Mouse (Mus musculus) limb, embryonic 10.5 days (tissue): ENCODE data around the gene Klk1. TPM values are rescaled to one million over a fixed set of nuclear protein-coding genes. Genes with fewer than 3 reads are reported as not detected.
"Not testable (repeated sequence)": the region's sequence is repeated elsewhere in the genome, so short reads cannot be mapped to it uniquely, and the experiment has no call there.

Source experiments
- DNase-seq: peaks from one replicate; pipeline ENCODE4 v3.0.0-alpha.2; 2017; ENCODE audit warnings: low spot score
- H3K27ac ChIP-seq: fragments of 300-500 bp; sonication (generic); 2 replicates; pipeline ENCODE4 v1.5.1; 2016; ENCODE audit warnings: mild to moderate bottlenecking
- H3K27me3 ChIP-seq: fragments of 300-500 bp; sonication (generic); 2 replicates; pipeline ENCODE4 v1.6.1; 2016; ENCODE audit warnings: low read depth, mild to moderate bottlenecking; ENCODE audit not compliant: poor library complexity, severe bottlenecking
- H3K36me3 ChIP-seq: fragments of 300-500 bp; sonication (generic); 2 replicates; pipeline ENCODE4 v1.6.1; 2016; ENCODE audit warnings: mild to moderate bottlenecking, moderate library complexity
- H3K4me1 ChIP-seq: fragments of 300-500 bp; sonication (generic); 2 replicates; pipeline ENCODE4 v1.6.1; 2016
- H3K4me3 ChIP-seq: fragments of 300-500 bp; sonication (generic); 2 replicates; pipeline ENCODE4 v1.5.1; 2016; ENCODE audit warnings: mild to moderate bottlenecking, moderate library complexity
- H3K9me3 ChIP-seq: fragments of 300-500 bp; sonication (generic); replicated peaks from 2 replicates; pipeline ENCODE4 v1.6.1; 2016; ENCODE audit warnings: mild to moderate bottlenecking
- WGBS: fragments of 180-500 bp; shearing (Covaris S2); methylation state at CpG from one replicate; pipeline ENCODE4 v1.1.7; 2016; 5-methylcytosine and 5-hydroxymethylcytosine counted together
- polyA plus RNA-seq: library from polyadenylated mRNA; unstranded; fragments of >200 nt; fragmentation: Nextera tagmentation; extraction: Ambion mirVana; gene quantifications from 2 replicates; pipeline ENCODE4 v1.2.1, GENCODE M21; 2016

The Klk1 gene
- polyA plus RNA-seq, 1 experiment from 2014 or later = not detected

DNA sequence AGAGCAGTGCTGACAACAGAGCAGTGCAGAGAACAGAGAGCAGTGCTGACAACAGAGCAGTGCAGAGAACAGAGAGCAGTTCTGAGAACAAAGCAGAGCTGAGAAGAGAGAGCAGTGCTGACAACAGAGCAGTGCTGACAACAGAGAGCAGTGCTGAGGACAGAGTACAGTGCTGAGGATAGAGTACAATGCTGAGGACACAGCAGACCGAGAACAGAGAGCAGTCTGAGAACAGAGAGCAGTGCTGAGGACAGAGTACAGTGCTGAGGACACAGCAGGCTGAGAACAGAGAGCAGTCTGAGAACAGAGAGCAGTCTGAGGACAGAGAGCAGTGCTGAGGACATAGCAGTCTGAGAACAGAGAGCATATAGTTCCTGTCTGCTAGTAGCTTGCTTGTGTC lies 15.6 kb downstream of the Klk1 start:
- Histone ChIP-seq H3K27me3 (no peaks in the 10 kb centered on the region), H3K9me3 (no peaks in the 10 kb centered on the region), H3K36me3 (no peaks in the 10 kb centered on the region), H3K27ac (no peak overlapping the region), H3K4me1 (peaks cover 5% of the 10 kb centered on the region; the same call in 1 of the 2 replicates), H3K4me3 (no peak overlapping the region)
- no peak for DNase-seq
- WGBS = 52% methylated on average over 1 of the region's 1 CpGs

DNA sequence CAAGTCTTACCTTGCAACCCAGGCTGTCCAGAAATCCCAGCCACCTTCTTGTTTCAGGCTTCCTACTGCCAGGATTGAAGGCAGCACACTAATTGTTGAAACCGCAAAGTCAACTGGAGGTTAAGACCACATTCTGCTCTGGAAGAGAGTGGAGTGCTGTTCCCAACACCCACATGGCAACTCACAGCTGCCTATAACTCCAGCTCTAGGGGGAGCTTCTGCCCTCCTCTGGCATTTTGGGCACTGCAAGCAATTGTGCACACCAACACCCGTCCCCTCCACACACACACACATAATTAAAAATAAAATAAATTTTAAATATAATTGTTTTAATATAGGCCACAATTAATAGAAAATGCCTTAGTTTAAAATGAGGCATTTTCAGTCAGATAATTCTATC lies 16.0 kb downstream of the Klk1 start:
- Histone ChIP-seq H3K4me3 (no peak overlapping the region), H3K9me3 (no peaks in the 10 kb centered on the region), H3K27ac (no peak overlapping the region), H3K4me1 (peaks cover 5% of the 10 kb centered on the region; the same call in 1 of the 2 replicates), H3K27me3 (no peaks in the 10 kb centered on the region), H3K36me3 (no peaks in the 10 kb centered on the region)
- WGBS = 68% methylated on average over 2 of the region's 2 CpGs
- no peak for DNase-seq

DNA sequence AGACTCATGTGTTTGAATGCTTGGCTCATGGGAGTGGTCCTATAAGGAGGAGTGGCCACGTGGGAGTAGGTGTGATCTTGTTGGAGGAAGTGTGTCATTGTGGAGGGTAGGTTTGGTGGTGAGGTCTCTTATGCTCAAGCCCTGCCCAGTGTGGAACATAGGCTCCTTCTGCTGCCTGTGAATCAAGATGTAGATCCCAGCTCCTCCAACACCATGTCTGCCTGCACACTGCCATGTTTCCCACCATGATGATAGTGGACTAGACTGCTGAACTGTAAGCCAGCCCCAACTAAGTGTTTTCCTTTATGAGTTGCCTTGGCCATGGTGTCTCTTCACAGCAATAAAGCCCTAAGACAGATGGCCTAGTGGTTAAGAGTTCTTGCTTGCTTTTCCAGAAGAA lies 18.9 kb downstream of the Klk1 start:
- Histone ChIP-seq H3K36me3 (peaks cover 14% of the 10 kb centered on the region), H3K4me1 (peaks cover 10% of the 10 kb centered on the region), H3K9me3 (no peaks in the 10 kb centered on the region), H3K27me3 (no peaks in the 10 kb centered on the region), H3K27ac (no peak overlapping the region), H3K4me3 (no peak overlapping the region)
- 54% methylated on average over 1 of the region's 1 CpGs for WGBS
- no peak for DNase-seq

DNA sequence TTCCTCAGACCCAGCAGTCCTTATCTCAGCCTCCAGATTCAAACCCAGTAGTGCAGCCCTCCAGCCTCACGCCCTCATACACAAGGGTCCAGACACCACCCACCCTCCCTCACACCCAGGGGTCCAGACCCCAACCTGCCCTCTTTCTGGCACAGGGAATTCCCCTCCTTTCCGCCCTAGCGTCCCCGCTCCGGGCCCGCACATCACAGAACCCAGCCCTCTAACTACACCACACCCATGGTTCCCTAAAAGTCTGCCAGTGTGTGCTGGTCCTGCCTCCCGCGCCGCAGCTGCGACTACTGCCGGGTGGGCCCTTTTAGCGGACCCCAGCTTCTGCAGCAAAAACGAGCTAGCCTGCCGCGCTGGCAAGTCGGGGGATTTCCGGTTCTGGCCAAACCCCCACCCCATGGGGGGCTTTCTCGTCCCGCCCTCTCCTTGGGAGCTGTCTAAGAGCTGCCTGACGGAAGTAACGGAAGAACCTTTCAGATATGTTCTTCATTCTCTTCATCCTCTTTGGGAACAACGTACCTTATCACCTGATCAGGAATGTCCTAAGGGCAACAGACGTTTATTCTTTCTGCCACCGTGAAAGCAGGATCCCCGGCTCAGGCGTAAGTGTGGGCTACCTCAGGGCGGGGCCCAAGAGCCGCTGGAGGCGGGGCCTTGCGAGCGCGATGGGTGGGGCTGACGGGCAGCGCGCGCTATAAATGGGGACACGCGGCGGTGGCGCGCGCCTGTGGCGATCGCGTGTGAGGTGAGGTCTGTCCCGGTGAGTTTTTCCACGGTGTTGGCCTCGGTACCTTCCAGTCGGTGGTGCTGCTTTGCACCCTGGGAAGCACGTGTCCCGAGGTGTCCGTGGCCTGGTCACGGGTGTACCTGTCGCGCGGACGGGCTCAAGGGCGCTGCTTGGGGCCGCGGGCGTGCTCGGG lies 21.2 kb downstream of the Klk1 start, which contains the start of the genes 1700028J19Rik and 2410002F23Rik:
Gene 1700028J19Rik, minus strand, starts transcription at position 641 of the 929 bp plus-strand sequence.
Gene 2410002F23Rik, plus strand, starts transcription at position 668 of the 929 bp plus-strand sequence.
- Histone ChIP-seq H3K27ac (peak within 1 kb of the TSS; percentile 97), H3K4me1 (peaks cover 20% of the 10 kb centered on the region), H3K27me3 (no peaks in the 10 kb centered on the region), H3K4me3 (peak within 1 kb of the TSS; percentile 77), H3K36me3 (peaks cover 37% of the 10 kb centered on the region), H3K9me3 (no peaks in the 10 kb centered on the region)
- WGBS = under 1% methylated on average over 62 of the region's 62 CpGs
- DNase-seq = peak; percentile 94

DNA sequence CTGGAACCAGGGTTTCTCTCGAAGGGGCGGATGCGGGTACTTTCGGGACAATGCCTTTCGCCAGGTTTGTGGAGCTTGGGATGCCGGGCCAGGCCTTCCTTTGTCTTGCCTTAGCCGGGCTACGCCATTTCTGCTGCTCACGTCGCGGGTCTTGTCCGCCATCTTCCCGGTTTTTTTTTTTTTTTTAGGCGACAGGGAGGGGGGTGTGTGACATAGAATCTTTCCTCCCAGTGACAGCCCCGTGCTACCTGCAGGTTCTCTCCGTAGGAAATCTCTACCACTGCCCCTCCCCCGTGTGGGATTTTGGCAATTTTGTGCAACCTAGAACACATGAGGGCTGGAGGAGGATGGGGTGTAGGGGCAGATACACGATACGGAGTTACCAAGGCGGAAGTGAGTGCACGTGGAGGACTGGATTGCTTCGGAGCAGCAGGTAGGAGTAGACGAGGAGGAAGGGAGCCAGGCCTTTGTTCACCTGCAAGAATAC lies 21.9 kb downstream of the Klk1 start:
- no peaks in the 10 kb centered on the region for H3K9me3 ChIP-seq
- H3K4me3 ChIP-seq = peak overlapping the region; percentile 77
- peaks cover 42% of the 10 kb centered on the region for H3K36me3 ChIP-seq
- peaks cover 20% of the 10 kb centered on the region for H3K4me1 ChIP-seq
- WGBS = 0% methylated on average over 23 of the region's 23 CpGs
- peak; percentile 68 for DNase-seq
- no peaks in the 10 kb centered on the region for H3K27me3 ChIP-seq
- H3K27ac ChIP-seq = peak overlapping the region; percentile 97

DNA sequence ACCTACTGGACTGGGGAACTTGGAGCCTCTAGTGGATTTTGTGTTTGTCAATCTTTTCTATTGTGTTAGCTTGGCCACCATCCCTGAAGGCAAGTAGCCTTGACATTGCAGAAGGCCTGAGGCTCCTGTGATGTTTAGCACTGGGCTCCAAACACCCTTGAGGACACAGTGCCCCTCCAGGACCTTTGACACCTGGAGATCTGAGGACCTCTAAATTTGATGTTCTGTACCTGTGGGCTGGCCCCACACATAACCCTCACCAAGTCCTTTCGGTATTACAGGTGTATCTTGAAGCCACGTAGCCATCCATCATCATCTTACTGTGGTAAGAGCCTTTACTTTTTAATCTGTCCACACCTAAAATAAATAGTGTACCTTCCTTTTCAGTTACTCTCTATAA lies 22.8 kb downstream of the Klk1 start:
- Histone ChIP-seq H3K36me3 (peaks cover 51% of the 10 kb centered on the region), H3K4me1 (peaks cover 20% of the 10 kb centered on the region), H3K4me3 (peak overlapping the region; percentile 77), H3K27ac (no peak overlapping the region), H3K27me3 (no peaks in the 10 kb centered on the region), H3K9me3 (no peaks in the 10 kb centered on the region)
- WGBS = 94% methylated on average over 2 of the region's 2 CpGs
- DNase-seq = no peak

DNA sequence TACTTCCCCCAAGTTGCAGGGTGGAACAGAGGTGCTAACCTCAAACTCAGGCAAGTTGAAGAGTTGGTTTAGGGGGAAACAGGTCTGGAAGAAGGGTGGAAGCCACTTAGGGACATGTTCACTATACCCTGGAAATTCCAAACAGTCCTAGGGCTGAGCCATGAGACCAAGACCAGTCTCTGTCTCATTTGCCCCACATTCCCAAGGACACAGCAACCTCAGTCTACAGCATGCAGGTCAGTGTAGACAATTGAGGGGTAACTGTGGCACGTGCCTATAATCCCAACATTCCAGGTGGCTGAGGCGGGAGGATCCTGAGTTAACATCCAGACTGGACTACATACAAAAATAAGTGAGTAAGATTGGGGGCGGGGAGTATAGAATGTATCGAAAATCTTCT lies 24.1 kb downstream of the Klk1 start:
- 90% methylated on average over 4 of the region's 4 CpGs for WGBS
- H3K36me3 ChIP-seq = peaks cover 64% of the 10 kb centered on the region
- no peak for DNase-seq
- H3K4me3 ChIP-seq = no peak overlapping the region
- H3K4me1 ChIP-seq = peaks cover 20% of the 10 kb centered on the region
- no peaks in the 10 kb centered on the region for H3K27me3 ChIP-seq
- H3K9me3 ChIP-seq = no peaks in the 10 kb centered on the region
- no peak overlapping the region for H3K27ac ChIP-seq

DNA sequence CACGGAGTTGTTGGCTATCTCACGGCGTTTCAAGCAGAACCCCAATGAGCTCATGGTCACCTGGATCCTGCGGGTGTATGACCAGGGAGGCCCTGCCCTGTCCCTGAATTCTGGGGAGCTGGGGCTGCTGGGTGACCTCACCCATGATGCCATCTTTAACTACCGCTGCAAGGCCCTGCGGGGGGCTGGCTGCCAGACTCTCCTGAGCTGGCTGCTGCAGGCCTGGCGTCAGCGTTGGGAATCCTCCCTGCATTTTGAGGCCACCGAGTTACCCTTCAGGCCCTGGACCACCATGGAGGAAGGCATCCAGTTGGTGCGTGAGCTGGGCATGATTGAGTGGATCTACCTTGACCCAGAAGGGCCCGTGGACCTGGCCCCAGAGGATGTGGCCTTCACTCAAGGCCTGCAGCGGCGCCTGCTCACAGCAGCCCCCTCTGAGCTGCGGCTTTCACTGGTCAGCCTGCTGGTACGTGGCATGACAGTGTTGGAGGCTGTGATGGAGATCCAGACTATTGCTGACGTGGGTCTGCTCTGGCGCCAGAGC lies 25.6 kb downstream of the Klk1 start:
- H3K4me1 ChIP-seq = peaks cover 15% of the 10 kb centered on the region
- not testable (repeated sequence) for H3K27ac ChIP-seq, H3K27me3 ChIP-seq, H3K9me3 ChIP-seq, DNase-seq, H3K4me3 ChIP-seq
- peaks cover 72% of the 10 kb centered on the region for H3K36me3 ChIP-seq
- 93% methylated on average over 17 of the region's 17 CpGs for WGBS

DNA sequence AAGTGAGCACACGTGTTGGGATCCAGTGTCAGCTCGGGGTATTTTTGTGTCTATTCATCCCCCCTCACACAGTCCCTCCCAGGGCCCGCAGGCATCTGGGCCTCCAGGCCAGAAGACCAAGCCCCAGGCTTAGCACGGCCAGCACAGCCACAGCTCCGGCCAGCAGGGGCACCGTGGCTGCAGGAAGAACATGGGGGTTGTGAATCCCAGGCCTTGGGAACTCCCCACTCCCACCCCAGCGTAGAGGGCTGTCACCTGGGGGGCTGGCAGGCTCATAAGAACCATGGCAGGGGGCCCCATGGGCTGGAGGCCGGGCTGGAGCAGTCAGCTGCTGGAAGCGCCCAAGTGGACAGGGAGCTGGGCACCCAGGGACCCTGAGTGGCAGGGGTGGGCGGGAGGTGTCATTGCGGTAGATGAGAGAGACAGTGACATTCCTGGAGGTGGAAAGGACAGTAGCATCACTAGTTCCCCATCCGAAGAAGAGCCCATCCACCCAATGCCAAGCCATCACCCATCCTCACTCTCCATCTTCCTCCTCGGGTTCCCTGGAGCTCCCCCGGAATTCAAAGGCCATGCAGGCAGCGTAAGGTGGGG lies 28.0 kb downstream of the Klk1 start:
- Histone ChIP-seq H3K27ac (no peak overlapping the region), H3K9me3 (no peaks in the 10 kb centered on the region), H3K4me3 (no peak overlapping the region), H3K27me3 (no peaks in the 10 kb centered on the region), H3K4me1 (peaks cover 10% of the 10 kb centered on the region), H3K36me3 (peaks cover 67% of the 10 kb centered on the region)
- 69% methylated on average over 15 of the region's 15 CpGs for WGBS
- no peak for DNase-seq

DNA sequence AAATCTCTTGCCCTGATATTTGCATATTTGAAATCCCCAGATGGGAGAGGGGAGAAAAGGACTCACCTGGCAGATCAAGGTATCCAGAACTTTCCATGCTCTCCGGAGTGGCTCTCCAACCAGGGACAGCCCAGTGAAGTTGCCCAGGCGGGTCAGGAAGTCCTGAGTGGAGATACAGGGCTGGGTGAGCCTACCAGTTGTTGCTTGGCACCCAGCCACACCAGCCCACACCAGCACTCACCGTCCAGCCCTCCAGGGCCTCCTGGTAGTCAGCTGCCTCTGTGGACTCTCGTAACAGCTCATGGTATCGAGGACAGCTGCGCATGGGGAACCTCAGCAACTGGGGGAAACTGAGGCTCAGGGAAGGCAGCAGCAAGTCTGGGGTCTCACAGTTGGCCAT lies 29.8 kb downstream of the Klk1 start:
- Histone ChIP-seq H3K4me1 (peaks cover 4% of the 10 kb centered on the region; the same call in 1 of the 2 replicates), H3K9me3 (no peaks in the 10 kb centered on the region), H3K27ac (no peak overlapping the region), H3K36me3 (peaks cover 49% of the 10 kb centered on the region), H3K27me3 (no peaks in the 10 kb centered on the region), H3K4me3 (no peak overlapping the region)
- no peak for DNase-seq
- WGBS = 94% methylated on average over 6 of the region's 6 CpGs

DNA sequence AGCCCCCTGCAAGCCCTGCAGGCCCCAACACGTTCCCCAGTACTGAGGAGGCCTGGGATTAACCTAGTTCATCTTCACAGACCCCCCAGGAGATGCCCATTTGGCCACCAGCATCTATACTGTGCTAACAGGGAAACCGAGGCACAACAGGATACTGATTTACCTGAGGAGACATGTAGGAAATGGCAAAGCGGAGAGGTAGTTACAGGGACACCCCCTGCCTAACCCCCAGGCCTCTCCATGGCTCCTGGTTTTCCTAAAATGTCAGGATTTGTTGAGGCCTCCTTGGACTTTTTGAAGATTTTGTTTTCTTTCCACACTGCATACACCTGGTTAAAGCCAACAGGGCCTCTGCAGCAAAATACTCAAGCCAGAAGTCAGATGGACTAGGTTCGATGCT lies 32.1 kb downstream of the Klk1 start, which contains the start of gene Acp4:
Gene Acp4, minus strand, starts transcription at position 101 of the 400 bp plus-strand sequence.
- peaks cover 27% of the 10 kb centered on the region for H3K36me3 ChIP-seq
- H3K27ac ChIP-seq = no peak within 1 kb of the TSS
- H3K4me3 ChIP-seq = no peak within 1 kb of the TSS
- 83% methylated on average over 4 of the region's 4 CpGs for WGBS
- H3K9me3 ChIP-seq = no peaks in the 10 kb centered on the region
- H3K4me1 ChIP-seq = no peaks in the 10 kb centered on the region
- H3K27me3 ChIP-seq = peaks cover 14% of the 10 kb centered on the region
- no peak for DNase-seq

DNA sequence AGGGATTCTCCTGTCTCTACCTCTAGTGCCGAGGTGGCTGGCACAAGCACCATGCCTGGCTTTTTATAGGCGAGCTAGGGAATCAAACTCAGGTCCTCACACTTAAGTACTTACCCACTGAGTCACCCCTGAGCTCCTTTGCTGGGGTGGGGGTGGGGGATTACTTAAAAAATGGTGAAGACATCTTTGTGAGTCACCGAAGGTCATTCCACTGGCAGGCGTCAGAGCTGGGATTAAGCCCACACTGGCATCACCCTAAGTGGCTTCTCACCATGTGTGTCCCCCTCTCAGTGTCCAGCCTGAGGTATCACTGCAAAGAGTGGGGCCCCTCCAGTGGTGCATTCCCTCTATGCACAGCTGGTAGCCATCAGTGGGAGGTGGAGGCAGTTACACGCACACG lies 35.2 kb downstream of the Klk1 start:
- Histone ChIP-seq H3K4me1 (peaks cover 6% of the 10 kb centered on the region; the same call in 1 of the 2 replicates), H3K27ac (no peak overlapping the region), H3K36me3 (no peaks in the 10 kb centered on the region), H3K9me3 (no peaks in the 10 kb centered on the region), H3K4me3 (no peak overlapping the region), H3K27me3 (peaks cover 40% of the 10 kb centered on the region)
- DNase-seq = no peak
- WGBS = 78% methylated on average over 6 of the region's 6 CpGs

DNA sequence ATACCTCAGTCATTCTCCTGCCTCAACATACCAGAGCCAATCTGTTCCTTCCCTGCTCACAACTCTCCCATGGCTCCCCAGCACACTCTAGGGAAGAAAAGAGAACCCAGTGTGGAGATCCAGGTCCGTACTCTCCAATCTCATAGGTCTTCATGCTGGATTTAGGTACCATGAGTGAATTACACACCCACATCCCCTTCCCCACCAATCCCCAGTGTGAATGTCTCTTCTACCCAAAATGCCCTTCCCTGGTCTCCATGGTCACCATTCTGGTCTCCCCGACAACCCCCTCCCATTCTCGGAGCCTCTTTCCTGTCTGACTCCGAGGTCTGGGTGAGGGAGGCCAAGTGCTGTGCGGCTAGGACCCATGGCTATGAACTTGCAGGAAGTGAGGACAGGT lies 36.0 kb downstream of the Klk1 start, which contains the start of gene Gm15517:
Gene Gm15517, plus strand, starts transcription at position 301 of the 400 bp plus-strand sequence.
- no peaks in the 10 kb centered on the region for H3K9me3 ChIP-seq
- no peak within 1 kb of the TSS for H3K4me3 ChIP-seq
- 63% methylated on average over 5 of the region's 5 CpGs for WGBS
- H3K4me1 ChIP-seq = peaks cover 6% of the 10 kb centered on the region; the same call in 1 of the 2 replicates
- DNase-seq = no peak
- H3K36me3 ChIP-seq = no peaks in the 10 kb centered on the region
- H3K27ac ChIP-seq = no peak within 1 kb of the TSS
- peaks cover 43% of the 10 kb centered on the region for H3K27me3 ChIP-seq
